8 mouse cellular contexts compared by ENCODE assay signal in genomic region chr1:87650611-87651079, GRCm38 (mm10). TPM values are rescaled to one million over a fixed set of nuclear protein-coding genes. Genes with fewer than 3 reads are reported as not detected.
DNase-seq lines count a peak whose midpoint lies in the region; ATAC-seq lines count a peak whose summit lies in the region.

No protein-coding gene starts in this region.

- H3K4me3 ChIP-seq in brown adipose tissue, adult 24 weeks (ENCODE audit: insufficient read depth, low read depth, low read length): no peak overlapping the region

- ATAC-seq in megakaryocyte, adult 5-6 weeks (ENCODE audit: poor library complexity, severe bottlenecking): peak; percentile 80

- peak; percentile 37 for DNase-seq in gastrocnemius, postnatal 25 days
- no peak for DNase-seq in gastrocnemius, postnatal 36 days
- peak; percentile 36 for DNase-seq in kidney, postnatal 10 days
- peak; percentile 56 for DNase-seq in thymus, postnatal 4 days
- no peak for DNase-seq in testis, postnatal 14 days (ENCODE audit: low spot score)
- DNase-seq in left cerebral cortex, adult 18-20 months (ENCODE audit: low spot score in 2 of 2): no peak

- peaks cover 14% of the 10 kb centered on the region for H3K4me1 ChIP-seq in brown adipose tissue, adult 24 weeks (ENCODE audit: control insufficient read depth, insufficient read depth, insufficient read length, low read length)

- intact Hi-C loops in gastrocnemius, postnatal 36 days (cut with DNase I): no loop called here

- peak overlapping the region; percentile 67 for H3K27ac ChIP-seq in brown adipose tissue, adult 24 weeks (replicated peaks; ENCODE audit: low read depth, low read length)

RNA-seq across cellular contexts. Expression of gene Inpp5d, which starts 30.5 kb away (rescaled TPM):
- 1 to 10 TPM; 1.9 to 5.3 TPM for total RNA-seq in gastrocnemius, postnatal 25 days (2021)
- 1 to 10 TPM; 3.8 to 5.3 TPM for total RNA-seq in gastrocnemius, postnatal 36 days (2021)
- 2.6 and 5.2 TPM in 2 replicates for polyA plus RNA-seq in brown adipose tissue, adult 24 weeks (2012; ENCODE audit: insufficient read depth, insufficient read length, missing spikeins)
- 99.6 and 105 TPM in 2 replicates for total RNA-seq in megakaryocyte, adult 5-6 weeks (2015)
- total RNA-seq in megakaryocyte, adult 5-6 weeks (2017): 88.0 and 148 TPM in 2 replicates
- total RNA-seq in left cerebral cortex, adult 18-20 months (2021): 10 to 100 TPM; 14.9 to 15.3 TPM

Comparison
In these comparisons a context has a peak if more than half of its experiments do, and no peak if none do; other contexts are left out.
1. DNase-seq: peak in gastrocnemius, postnatal 25 days (single experiment), kidney, postnatal 10 days (single experiment) and thymus, postnatal 4 days (single experiment); none in gastrocnemius, postnatal 36 days (0 of 2), testis, postnatal 14 days (single experiment) and left cerebral cortex, adult 18-20 months (0 of 2).
2. RNA of gene Inpp5d, which starts 30.5 kb away (total RNA-seq): 88.0 to 148 TPM in megakaryocyte, adult 5-6 weeks; 14.9 to 15.3 TPM in left cerebral cortex, adult 18-20 months, 1.9 to 5.3 TPM in gastrocnemius, postnatal 25 days and 3.8 to 5.3 TPM in gastrocnemius, postnatal 36 days; every median in the first group is over 4 times any median in the second.